Mouse (Mus musculus) adrenal gland, adult 8-10 months (tissue): ENCODE data around the gene Arl3. TPM values are rescaled to one million over a fixed set of nuclear protein-coding genes. Genes with fewer than 3 reads are reported as not detected.

ENCODE experiments used
- DNase-seq: peaks from one replicate; pipeline ENCODE4 v3.0.0; 2022
- total RNA-seq, 4 experiments: library from RNA; stranded (reverse); gene quantifications; 2 replicates each; pipeline ENCODE4 v1.2.4; 2022

Arl3 gene
- 10 to 100 TPM; 39.0 to 81.8 (median 61.0) TPM for total RNA-seq

DNA sequence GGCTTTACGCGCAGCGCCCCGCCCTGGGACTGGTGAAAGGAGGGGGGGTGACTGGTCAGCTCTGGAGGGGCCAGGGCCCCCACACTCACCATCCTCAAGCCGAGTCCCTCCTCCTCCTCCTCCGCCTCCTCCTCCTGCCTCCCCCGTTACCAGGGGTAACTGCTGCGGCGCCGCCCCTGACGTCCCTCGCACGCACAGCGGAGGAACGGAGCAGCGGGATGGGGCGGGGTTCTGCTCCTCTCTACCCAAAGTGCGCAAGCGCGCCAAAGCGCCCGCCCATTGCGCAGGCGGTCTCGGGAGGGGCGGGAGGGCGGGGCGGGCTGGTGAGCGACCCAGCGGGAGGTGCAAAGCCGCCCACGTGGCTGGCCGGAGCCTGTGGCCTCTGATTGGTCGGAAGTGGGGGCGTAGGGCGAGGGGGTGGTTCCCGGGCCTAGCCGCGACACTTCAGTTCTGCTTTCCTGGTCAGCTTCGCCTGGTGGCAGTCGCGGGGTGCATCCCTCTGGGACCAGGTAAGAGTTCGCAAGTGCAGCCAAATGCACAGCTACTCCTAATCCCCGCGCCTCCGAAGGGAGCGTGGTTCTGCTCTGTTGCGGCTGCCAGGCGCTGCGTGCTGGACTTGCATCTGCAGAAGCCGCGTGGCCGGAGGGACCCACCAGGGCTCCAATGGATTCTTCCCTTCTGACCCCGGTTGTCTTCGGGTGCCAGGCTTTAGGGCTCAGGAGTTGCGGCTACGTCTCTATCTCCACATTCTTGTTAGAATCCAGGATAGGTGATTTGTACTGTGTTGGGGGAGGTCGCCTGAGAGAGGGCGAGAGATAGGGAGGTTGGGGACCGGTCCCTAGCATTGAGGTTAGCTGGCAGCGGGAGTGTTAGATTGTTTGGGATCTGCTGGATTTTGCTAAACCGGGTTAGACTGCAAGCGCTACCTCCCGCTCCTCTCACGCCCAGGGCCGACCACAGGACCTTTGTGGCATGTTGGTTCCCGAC is at the start of gene Arl3, which contains the start of gene Sfxn2:
Gene Arl3, minus strand, starts transcription at position 248 of the 987 bp plus-strand sequence.
Gene Sfxn2, plus strand, starts transcription at position 415 of the 987 bp plus-strand sequence.
- peak; percentile 94 for DNase-seq

DNA sequence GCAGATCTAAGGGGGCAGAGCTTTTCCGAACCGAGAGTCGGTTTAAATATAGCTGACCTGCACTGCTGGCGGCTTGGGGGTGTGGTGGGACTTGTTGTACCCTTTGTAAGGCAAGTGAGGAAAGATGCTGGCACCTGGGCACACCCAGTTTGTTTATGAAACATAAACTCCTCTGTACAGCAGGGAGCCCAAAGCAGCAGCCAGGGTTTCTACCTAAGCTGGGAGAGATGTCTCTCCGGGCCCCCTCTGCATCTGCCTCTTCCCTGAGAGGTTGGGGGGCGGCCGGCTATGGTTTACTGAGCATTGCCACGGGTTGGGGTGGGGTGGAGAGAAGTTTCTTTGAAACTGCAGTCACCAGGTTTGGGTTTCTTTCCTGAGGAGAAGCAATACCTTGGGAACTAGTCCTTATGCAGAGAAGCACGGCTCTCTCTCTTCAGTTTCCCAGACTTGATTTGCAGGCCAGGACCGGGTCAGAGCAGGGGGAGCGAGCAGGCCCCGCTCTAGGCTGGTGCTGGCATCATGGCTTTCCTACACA is 49.7 kb upstream of the Arl3 start:
- no peak for DNase-seq

GRCm38 (mm10) chr19:46621236-46622183 is 48.5 kb upstream of the Arl3 start:
- no peak for DNase-seq

GRCm38 (mm10) chr19:46620016-46620808 is 47.2 kb upstream of the Arl3 start:
- no peak for DNase-seq

DNA sequence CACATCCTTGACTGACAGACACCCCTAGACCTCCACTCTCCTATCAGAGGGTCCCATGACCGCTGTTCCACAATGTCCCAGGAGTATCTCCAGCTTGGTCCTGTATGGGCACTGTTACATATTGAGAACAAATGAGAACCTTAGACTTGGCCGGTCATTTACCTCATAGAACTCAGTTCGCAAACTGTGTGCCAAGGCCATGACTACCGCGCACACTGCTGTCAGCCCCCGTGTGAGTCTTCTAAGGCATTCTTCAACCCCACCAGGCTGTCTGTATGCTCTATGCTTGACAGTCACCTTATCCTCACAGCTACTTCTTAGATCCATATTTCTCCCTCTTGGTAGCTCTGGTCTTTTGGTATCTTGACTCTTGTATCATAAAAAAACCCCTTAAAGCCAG is 46.5 kb upstream of the Arl3 start:
- no peak for DNase-seq

DNA sequence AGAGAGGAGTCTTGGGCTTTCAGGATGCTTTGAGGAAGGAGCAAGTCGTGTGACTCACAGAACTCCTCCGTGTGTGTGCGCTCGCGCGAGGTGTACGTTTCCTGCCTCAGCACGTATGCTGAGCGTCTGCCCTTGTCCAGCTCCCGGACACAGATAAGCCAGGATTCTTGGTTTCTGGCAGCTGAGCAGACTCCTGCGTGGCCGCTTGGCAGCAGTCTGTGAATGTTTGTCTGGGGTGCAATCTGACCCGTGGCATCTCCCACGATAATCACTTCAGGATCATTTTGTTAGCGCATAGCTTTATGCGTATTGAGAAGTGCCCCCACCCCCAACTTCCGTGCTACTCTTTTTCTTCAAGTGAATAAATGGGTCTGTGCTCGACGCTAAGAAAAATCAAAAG is 46.0 kb upstream of the Arl3 start:
- DNase-seq = no peak

DNA sequence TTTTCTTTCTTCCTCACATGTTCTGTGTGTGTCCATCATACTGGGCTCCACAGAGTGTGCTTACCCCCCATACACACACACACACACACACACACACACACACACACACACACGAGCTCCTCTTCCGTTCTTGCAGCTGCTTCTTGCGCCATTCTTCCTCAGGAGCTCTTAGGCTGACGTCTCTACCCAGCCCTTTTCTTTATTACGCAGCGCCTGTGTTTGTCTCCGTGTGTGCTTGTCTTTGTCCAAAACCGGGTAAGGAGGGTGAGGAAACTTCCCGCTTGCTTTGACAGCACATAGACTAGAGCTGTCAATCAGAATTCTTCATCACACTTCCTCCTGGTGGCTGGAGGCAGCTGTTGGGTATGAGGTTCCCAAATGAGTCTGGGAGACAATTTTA is 45.3 kb upstream of the Arl3 start:
- DNase-seq = no peak

DNA sequence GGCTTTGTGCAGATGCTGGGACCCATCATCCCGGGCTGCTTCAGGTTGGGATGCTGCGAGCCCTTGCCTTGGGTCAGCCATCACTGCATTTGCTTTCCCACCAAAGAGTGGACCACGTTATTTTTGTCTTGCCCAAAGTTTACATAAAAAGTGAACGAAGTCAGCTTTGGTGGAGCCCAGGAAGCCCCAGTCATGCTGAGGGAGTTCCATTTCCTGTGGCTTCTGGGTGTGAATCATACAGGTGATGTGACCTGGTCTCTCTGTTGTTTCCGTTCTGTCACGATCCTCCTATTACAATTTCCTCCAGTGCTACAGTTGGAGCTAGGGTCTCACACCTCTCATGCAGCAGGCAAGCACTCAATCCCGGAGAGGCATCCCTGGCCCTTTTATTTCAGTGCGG is 44.4 kb upstream of the Arl3 start:
- DNase-seq = no peak

GRCm38 (mm10) chr19:46616378-46616777 is 43.4 kb upstream of the Arl3 start:
- DNase-seq = no peak

GRCm38 (mm10) chr19:46608158-46608557 is 35.2 kb upstream of the Arl3 start:
- DNase-seq = no peak

- DNase-seq = no peak
Observed at GRCm38 (mm10) chr19:46607424-46607823, 34.4 kb upstream of the Arl3 start.

- no peak for DNase-seq
Observed at GRCm38 (mm10) chr19:46606718-46607117, 33.7 kb upstream of the Arl3 start.

GRCm38 (mm10) chr19:46602406-46602805 is 29.4 kb upstream of the Arl3 start:
- no peak for DNase-seq

GRCm38 (mm10) chr19:46601491-46601890 is 28.5 kb upstream of the Arl3 start:
- no peak for DNase-seq

- peak; percentile 64 for DNase-seq
Observed at GRCm38 (mm10) chr19:46600371-46600770, 27.4 kb upstream of the Arl3 start.

DNA sequence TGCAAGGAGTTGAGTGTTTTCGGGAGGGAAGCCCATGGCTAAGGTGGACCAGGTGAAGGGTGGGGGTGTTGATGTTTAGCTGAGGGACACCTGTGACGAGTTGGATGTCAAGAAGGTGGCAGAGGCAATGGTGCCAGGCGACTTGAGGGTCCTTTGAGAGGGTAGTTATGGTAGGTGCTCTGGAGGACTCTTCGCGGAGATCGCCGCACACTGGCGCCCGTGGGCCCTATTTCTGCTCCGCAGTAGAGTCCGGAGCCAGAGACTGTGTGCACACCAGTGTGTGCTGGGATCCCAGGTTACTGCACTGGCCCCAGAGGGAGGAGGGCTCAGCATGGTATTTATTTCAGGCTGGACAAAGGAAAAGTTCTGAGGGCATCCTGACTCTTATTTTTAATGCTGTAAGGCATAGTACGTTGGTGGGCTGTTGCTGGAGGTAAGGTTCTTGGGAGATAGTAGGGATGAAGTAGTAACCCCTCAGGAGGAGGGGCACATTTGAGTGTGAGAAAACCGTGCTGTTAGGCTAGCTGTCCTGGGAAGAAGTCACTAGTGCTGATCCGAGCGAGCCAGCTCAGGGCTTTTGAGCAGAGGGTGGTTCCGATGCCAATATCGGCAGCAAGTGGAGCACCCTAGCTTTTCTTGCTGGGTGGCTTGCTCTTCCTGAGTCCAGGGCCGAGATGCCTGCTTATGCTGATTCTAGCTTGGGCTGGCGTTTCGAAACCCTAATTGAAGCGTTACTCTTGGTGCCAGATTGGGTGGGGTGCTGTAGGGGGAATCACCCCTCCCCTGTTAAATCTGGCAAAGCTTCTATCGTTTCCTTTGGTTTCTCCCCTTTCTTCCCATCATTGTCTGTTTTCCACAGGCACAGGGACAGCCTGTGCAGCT is 26.6 kb upstream of the Arl3 start:
- DNase-seq = no peak

GRCm38 (mm10) chr19:46598720-46599252 is 25.8 kb upstream of the Arl3 start, which contains the start of gene Wbp1l:
Wbp1l (plus strand) TSS chr19:46599084.
- peak; percentile 98 for DNase-seq

- DNase-seq = no peak
Observed at GRCm38 (mm10) chr19:46598187-46598586, 25.2 kb upstream of the Arl3 start.

- DNase-seq = no peak
Observed at GRCm38 (mm10) chr19:46592751-46593439, 19.9 kb upstream of the Arl3 start.

DNA sequence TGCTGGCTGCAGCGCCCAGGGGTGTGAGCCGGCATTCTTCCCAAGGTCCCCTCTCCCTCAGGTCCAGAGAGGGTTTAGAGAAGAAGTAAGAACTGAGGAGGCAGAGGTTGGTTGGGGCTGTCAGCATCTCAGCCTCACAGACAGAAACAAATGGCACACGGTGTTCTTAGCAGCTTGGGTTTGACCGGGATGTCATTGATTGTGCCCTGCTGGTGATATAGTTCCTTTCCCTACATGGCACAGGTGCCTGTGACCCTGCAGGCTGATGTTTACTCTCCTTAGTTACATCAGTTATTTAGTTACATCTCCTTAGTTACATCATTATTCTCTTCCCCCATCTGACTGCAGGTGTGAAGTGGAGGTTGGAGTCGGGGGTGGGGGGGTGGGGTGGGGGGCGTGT is 18.6 kb upstream of the Arl3 start:
- DNase-seq = no peak
